Mouse (Mus musculus): ENCODE results near the gene Spo11. TPM values are rescaled to one million over a fixed set of nuclear protein-coding genes. Genes with fewer than 3 reads are reported as not detected.

Spo11 gene
- polyA plus RNA-seq, 1 experiment from 2014 or later, result 0.07 TPM

GRCm38 (mm10) chr2:172966480-172966879, 11.0 kb upstream of the Spo11 start:
- TF ChIP-seq CTCF (IDR thresholded peaks at IDR 0.05; ENCODE audit: low read depth) (no peak), EP300 (IDR thresholded peaks at IDR 0.05; ENCODE audit: low read depth) (no peak)
- no peak overlapping the region for H3K4me2 ChIP-seq (ENCODE audit: low read depth, low read length)
- no peak overlapping the region for H3K9ac ChIP-seq (replicated peaks)
- no peak overlapping the region for H3K27ac ChIP-seq (ENCODE audit: low read depth)
- no peaks in the 10 kb centered on the region for H3K4me1 ChIP-seq (ENCODE audit: insufficient read depth)
- 65% methylated on average over 5 of the region's 5 CpGs for WGBS (ENCODE audit: insufficient replicate concordance)
- H3K9me3 ChIP-seq (ENCODE audit: low read length), result no peaks in the 10 kb centered on the region
- no peaks in the 10 kb centered on the region for H3K27me3 ChIP-seq (ENCODE audit: insufficient read depth, low read length)
- no peak for DNase-seq
- no peak for ATAC-seq
- no peaks in the 10 kb centered on the region for H3K36me3 ChIP-seq (replicated peaks; ENCODE audit: insufficient read depth, low read length)
- H3K4me3 ChIP-seq (ENCODE audit: low read depth, low read length), result no peak overlapping the region

- TF ChIP-seq EP300 (IDR thresholded peaks at IDR 0.05; ENCODE audit: low read depth), result no peak
- TF ChIP-seq CTCF (IDR thresholded peaks at IDR 0.05; ENCODE audit: low read depth), result no peak
- H3K9ac ChIP-seq (replicated peaks), result no peak overlapping the region
- peaks cover 3% of the 10 kb centered on the region; the same call in 1 of the 2 replicates for H3K4me1 ChIP-seq (ENCODE audit: insufficient read depth)
- H3K27me3 ChIP-seq (ENCODE audit: insufficient read depth, low read length), result no peaks in the 10 kb centered on the region
- DNase-seq (no peak), ATAC-seq (no peak)
- H3K36me3 ChIP-seq (replicated peaks; ENCODE audit: insufficient read depth, low read length), result no peaks in the 10 kb centered on the region
- WGBS (ENCODE audit: insufficient replicate concordance), result 78% methylated on average over 2 of the region's 2 CpGs
- no peaks in the 10 kb centered on the region for H3K9me3 ChIP-seq (ENCODE audit: low read length)
- H3K4me3 ChIP-seq (ENCODE audit: low read depth, low read length), result no peak overlapping the region
- no peak overlapping the region for H3K4me2 ChIP-seq (ENCODE audit: low read depth, low read length)
- H3K27ac ChIP-seq (ENCODE audit: low read depth), result no peak overlapping the region
Measured at GRCm38 (mm10) chr2:172971865-172972264, 5.6 kb upstream of the Spo11 start.

- Histone ChIP-seq H3K4me3 (ENCODE audit: low read depth, low read length) (no peak overlapping the region), H3K4me1 (ENCODE audit: insufficient read depth) (peaks cover 10% of the 10 kb centered on the region; the same call in 1 of the 2 replicates), H3K9ac (replicated peaks) (no peak overlapping the region), H3K27me3 (ENCODE audit: insufficient read depth, low read length) (no peaks in the 10 kb centered on the region), H3K27ac (ENCODE audit: low read depth) (no peak overlapping the region), H3K9me3 (ENCODE audit: low read length) (no peaks in the 10 kb centered on the region), H3K4me2 (ENCODE audit: low read depth, low read length) (no peak overlapping the region), H3K36me3 (replicated peaks; ENCODE audit: insufficient read depth, low read length) (no peaks in the 10 kb centered on the region)
- 28% methylated on average over 7 of the region's 7 CpGs for WGBS (ENCODE audit: insufficient replicate concordance)
- TF ChIP-seq EP300 (IDR thresholded peaks at IDR 0.05; ENCODE audit: low read depth), result no peak
- no peak for TF ChIP-seq CTCF (IDR thresholded peaks at IDR 0.05; ENCODE audit: low read depth)
- peak; percentile 53 for ATAC-seq
- DNase-seq, result no peak
Measured at GRCm38 (mm10) chr2:172973806-172974565, 3.5 kb upstream of the Spo11 start.

- Histone ChIP-seq H3K27me3 (ENCODE audit: insufficient read depth, low read length) (no peaks in the 10 kb centered on the region), H3K4me1 (ENCODE audit: insufficient read depth) (peaks cover 10% of the 10 kb centered on the region; the same call in 1 of the 2 replicates), H3K9me3 (ENCODE audit: low read length) (no peaks in the 10 kb centered on the region), H3K4me2 (ENCODE audit: low read depth, low read length) (no peak overlapping the region), H3K36me3 (replicated peaks; ENCODE audit: insufficient read depth, low read length) (no peaks in the 10 kb centered on the region), H3K4me3 (ENCODE audit: low read depth, low read length) (no peak overlapping the region), H3K27ac (ENCODE audit: low read depth) (no peak overlapping the region), H3K9ac (replicated peaks) (no peak overlapping the region)
- DNase-seq (no peak), ATAC-seq (no peak)
- 56% methylated on average over 7 of the region's 7 CpGs for WGBS (ENCODE audit: insufficient replicate concordance)
- TF ChIP-seq EP300 (IDR thresholded peaks at IDR 0.05; ENCODE audit: low read depth) (no peak), CTCF (IDR thresholded peaks at IDR 0.05; ENCODE audit: low read depth) (no peak)
Measured at GRCm38 (mm10) chr2:172974701-172975100, 2.8 kb upstream of the Spo11 start.

- DNase-seq, result no peak
- H3K27ac ChIP-seq (ENCODE audit: low read depth), result no peak overlapping the region
- no peaks in the 10 kb centered on the region for H3K27me3 ChIP-seq (ENCODE audit: insufficient read depth, low read length)
- H3K9me3 ChIP-seq (ENCODE audit: low read length), result no peaks in the 10 kb centered on the region
- no peaks in the 10 kb centered on the region for H3K36me3 ChIP-seq (replicated peaks; ENCODE audit: insufficient read depth, low read length)
- no peak for ATAC-seq
- no peak overlapping the region for H3K4me2 ChIP-seq (ENCODE audit: low read depth, low read length)
- H3K4me1 ChIP-seq (ENCODE audit: insufficient read depth), result peaks cover 10% of the 10 kb centered on the region; the same call in 1 of the 2 replicates
- 68% methylated on average over 6 of the region's 6 CpGs for WGBS (ENCODE audit: insufficient replicate concordance)
- TF ChIP-seq CTCF (IDR thresholded peaks at IDR 0.05; ENCODE audit: low read depth) (no peak), EP300 (IDR thresholded peaks at IDR 0.05; ENCODE audit: low read depth) (no peak)
- no peak overlapping the region for H3K4me3 ChIP-seq (ENCODE audit: low read depth, low read length)
- H3K9ac ChIP-seq (replicated peaks), result no peak overlapping the region
Measured at GRCm38 (mm10) chr2:172975159-172975558, 2.3 kb upstream of the Spo11 start.

- ATAC-seq (peak; percentile 28), DNase-seq (no peak)
- Histone ChIP-seq H3K4me3 (ENCODE audit: low read depth, low read length) (no peak overlapping the region), H3K27me3 (ENCODE audit: insufficient read depth, low read length) (no peaks in the 10 kb centered on the region), H3K9ac (replicated peaks) (no peak overlapping the region), H3K4me2 (ENCODE audit: low read depth, low read length) (peak overlapping the region; percentile 38; the same call in 1 of the 2 replicates), H3K4me1 (ENCODE audit: insufficient read depth) (peaks cover 10% of the 10 kb centered on the region; the same call in 1 of the 2 replicates), H3K27ac (ENCODE audit: low read depth) (peak overlapping the region; percentile 62; the same call in 1 of the 2 replicates), H3K36me3 (replicated peaks; ENCODE audit: insufficient read depth, low read length) (no peaks in the 10 kb centered on the region), H3K9me3 (ENCODE audit: low read length) (no peaks in the 10 kb centered on the region)
- TF ChIP-seq EP300 (IDR thresholded peaks at IDR 0.05; ENCODE audit: low read depth), result no peak
- peak; percentile 28; the same call in 1 of the 2 replicates for TF ChIP-seq CTCF (IDR thresholded peaks at IDR 0.05; ENCODE audit: low read depth)
- WGBS (ENCODE audit: insufficient replicate concordance), result 18% methylated on average over 7 of the region's 7 CpGs
Measured at GRCm38 (mm10) chr2:172976661-172977238, 750 bp upstream of the Spo11 start.
